Mouse (Mus musculus): ENCODE data around the gene Grid1.

Grid1 gene

GRCm38 (mm10) chr14:34837145-34837544 lies 17.2 kb downstream of the Grid1 start:
- DNase-seq (ENCODE audit: extremely low spot score, low spot score): no peak

DNA sequence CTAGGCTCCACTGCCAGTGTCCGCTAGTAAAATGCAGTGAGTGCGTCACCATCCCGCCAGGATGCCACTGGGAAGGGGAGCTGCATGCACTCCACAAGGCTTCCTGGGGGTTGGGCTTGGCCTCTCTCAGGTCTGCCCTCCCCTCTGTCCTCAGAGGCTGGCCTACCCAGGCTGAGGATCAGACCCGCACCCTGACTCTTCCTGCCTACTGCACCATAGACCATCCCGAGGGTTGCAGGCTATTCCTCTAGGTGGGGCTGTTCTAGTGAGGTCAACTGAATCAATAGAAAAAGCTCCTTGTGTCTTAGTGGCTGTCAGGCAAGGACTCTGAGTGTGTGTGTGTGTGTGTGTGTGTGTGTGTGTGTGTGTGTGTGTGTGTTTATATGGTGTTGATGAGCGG lies 19.1 kb downstream of the Grid1 start:
- DNase-seq (ENCODE audit: extremely low spot score, low spot score): no peak

- no peak for DNase-seq (ENCODE audit: extremely low spot score, low spot score)
Measured at GRCm38 (mm10) chr14:34839898-34840297, 20.0 kb downstream of the Grid1 start.

GRCm38 (mm10) chr14:34843579-34843978 lies 23.7 kb downstream of the Grid1 start:
- no peak for DNase-seq (ENCODE audit: extremely low spot score, low spot score)

- DNase-seq (ENCODE audit: extremely low spot score, low spot score): no peak
Measured at GRCm38 (mm10) chr14:34844166-34844565, 24.3 kb downstream of the Grid1 start.

DNA sequence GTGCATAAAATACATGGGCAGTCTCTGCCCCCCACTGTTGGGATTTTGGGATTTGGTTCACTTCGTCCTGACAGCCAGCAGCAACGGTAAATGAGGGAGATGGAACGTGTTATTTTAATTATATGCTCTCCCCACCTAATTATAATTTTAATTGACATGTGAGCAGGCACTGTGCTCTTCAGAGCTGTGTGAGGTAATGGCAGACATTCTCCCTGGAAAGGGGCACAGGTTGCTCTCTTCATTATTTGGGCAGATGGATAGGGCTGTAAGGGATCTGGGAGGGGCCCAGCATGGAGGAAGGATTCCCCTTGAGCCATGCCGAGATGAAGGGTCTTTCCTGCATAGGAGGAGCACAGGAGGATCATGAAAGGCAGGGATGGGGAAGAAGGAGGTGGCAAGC lies 26.9 kb downstream of the Grid1 start:
- no peak for DNase-seq (ENCODE audit: extremely low spot score, low spot score)

GRCm38 (mm10) chr14:34847625-34848024 lies 27.7 kb downstream of the Grid1 start:
- DNase-seq (ENCODE audit: extremely low spot score, low spot score): no peak

GRCm38 (mm10) chr14:34860891-34861780 lies 41.2 kb downstream of the Grid1 start:
- no peak for DNase-seq (ENCODE audit: extremely low spot score, low spot score)

DNA sequence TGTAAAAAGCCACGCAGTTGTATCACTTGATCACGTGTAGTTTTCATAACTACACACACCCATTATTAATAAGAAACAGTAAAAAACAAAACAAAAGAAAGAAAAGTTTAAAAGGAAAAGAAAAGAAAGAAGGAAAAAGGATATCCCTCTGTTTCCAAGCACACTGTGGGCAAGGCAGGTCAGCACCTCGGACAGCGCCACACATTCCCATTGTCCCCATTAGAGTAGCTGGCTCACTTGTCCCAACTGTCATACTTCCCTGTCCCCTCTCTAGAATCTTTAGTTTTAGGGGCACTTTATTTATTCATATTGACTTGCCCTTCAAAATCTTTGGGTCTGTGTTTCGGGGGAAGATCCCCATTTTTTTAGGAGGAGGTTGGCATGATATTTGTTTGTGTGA lies 47.4 kb downstream of the Grid1 start:
- DNase-seq (ENCODE audit: extremely low spot score, low spot score): peak; percentile 59

DNA sequence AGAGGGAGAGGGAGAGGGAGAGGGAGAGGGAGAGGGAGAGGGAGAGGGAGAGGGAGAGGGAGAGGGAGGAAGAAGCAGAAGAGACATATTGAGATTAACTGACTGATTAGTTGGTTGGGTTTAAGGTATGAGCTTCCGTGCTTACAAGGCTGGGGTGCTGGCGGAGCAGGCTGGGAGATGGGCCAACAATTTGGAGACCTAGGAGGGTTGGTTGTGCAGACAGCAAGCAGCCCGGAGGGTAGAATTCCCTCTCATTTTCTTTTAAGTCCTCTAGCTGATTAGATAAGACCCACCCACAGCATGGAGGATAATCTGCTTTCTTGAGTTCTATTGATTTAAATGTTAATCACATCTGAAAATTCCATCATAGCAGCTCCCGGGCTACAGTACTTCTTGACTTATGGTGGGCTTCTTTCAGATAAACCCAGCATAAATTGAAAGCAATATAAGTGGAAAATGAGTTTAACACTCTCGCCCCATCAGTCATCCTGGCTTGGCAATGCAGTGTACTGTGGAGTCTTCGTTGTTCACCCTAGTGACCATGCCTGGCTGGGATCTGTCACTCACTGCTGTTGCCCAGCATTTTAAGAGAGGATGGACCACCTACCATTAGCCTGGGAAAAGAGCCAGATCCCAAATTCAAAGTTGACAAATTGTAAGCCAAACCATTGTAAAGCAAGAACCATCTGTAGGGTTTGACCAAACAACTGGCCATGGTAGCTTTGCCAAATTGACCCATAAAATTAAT lies 48.8 kb downstream of the Grid1 start:
- no peak for DNase-seq (ENCODE audit: extremely low spot score, low spot score)

DNA sequence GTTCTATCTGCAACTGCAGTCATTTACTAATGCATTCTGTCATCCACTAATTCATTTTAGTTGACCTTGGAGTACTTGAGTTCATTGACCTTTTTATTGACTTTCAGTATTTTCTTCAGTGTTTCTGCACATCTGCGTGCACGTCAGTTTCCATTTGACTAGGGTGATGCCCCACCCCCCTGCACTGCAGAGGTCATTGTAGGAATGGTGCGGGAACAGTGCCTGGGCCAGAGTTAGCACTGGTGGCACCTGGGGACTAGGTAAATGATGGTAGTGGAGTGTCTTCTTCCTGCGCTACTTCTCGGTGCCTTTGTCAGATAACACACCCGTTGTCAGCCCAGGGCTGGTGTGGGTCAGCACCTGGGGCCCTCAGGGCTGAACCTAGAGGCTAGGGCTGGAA lies 60.1 kb downstream of the Grid1 start:
- no peak for DNase-seq (ENCODE audit: extremely low spot score, low spot score)

GRCm38 (mm10) chr14:34880431-34881421 lies 60.8 kb downstream of the Grid1 start:
- no peak for DNase-seq (ENCODE audit: extremely low spot score, low spot score)

DNA sequence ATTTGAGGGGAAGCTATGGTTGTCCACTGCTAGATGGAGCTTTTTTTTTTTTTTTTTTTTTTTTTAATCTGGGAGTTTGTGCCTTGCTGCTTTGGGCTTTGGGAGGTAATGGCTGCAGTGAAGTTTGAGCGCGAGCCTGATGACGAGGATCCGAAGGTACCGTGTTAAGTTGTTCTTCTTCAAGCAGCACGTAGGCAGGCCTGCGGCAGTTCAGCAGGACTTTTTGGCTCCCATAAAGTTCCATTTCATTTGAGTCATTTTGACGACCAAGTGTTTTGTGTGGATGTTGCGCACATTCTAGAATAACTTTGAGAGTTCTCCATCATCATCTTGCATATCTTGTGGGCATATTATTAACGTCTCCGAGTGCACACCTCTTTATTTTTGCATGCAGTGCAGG lies 64.3 kb downstream of the Grid1 start:
- DNase-seq (ENCODE audit: extremely low spot score, low spot score): no peak

DNA sequence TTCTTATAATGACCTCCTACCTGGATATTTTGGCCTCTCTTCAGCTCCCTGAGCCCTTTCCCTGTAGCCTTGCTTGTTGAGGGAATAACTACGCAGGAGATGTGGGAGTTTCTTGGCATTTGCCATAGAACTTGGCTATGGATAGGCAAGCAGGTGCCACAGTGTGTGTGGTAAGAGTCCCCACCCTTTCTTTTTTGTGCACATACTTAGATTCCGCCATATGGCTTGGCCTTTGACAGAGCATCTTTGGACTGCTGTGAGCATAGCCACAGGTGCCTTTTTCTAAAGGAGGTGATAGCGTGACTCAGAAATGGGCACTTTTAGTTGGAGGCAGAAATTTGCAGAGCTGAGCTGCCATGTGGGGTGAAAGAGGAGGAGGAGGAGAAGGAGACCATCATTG lies 64.7 kb downstream of the Grid1 start:
- DNase-seq (ENCODE audit: extremely low spot score, low spot score): no peak

GRCm38 (mm10) chr14:34891769-34892532 lies 72.0 kb downstream of the Grid1 start:
- no peak for DNase-seq (ENCODE audit: extremely low spot score, low spot score)

DNA sequence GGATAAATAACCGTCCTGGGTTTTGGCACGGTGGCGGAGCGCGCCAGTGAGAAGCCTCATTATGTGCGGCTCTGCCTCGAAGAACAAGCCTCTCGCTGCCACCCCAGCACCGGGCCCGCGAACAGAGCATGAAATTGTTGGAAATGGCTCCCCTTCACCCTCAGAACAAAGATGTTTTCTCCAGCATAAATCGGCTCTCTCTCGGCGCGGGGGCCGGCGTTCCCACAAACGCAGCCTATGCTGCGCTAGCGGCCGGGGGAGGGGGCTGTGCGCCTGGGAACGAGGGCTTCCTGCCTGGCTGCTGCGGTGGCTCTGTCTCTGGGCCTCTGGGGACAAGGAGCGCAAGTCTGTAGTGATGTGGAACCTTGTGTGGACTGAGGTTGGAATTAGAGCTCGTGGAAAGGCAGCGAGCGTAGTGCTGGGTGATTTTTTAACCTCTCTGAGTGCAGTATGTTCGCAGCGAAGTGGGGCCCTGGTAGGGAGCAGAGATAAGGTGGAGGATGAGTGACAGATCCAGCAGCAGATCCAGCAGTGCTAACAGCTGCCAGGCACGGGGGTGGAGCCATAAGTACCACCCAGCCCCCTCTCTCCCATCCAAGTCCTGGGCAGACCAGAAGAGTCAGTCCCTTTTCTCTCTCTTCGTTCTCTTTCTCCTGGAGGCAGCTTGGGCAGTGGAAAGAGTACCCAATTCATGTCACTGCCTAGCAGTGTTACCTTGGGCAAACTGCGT lies 76.5 kb downstream of the Grid1 start:
- peak; percentile 59 for DNase-seq (ENCODE audit: extremely low spot score, low spot score)

GRCm38 (mm10) chr14:34903854-34904253 lies 83.9 kb downstream of the Grid1 start:
- no peak for DNase-seq (ENCODE audit: extremely low spot score, low spot score)

GRCm38 (mm10) chr14:34905697-34906096 lies 85.8 kb downstream of the Grid1 start:
- no peak for DNase-seq (ENCODE audit: extremely low spot score, low spot score)

- no peak for DNase-seq (ENCODE audit: extremely low spot score, low spot score)
Measured at GRCm38 (mm10) chr14:34908366-34908765, 88.5 kb downstream of the Grid1 start.

DNA sequence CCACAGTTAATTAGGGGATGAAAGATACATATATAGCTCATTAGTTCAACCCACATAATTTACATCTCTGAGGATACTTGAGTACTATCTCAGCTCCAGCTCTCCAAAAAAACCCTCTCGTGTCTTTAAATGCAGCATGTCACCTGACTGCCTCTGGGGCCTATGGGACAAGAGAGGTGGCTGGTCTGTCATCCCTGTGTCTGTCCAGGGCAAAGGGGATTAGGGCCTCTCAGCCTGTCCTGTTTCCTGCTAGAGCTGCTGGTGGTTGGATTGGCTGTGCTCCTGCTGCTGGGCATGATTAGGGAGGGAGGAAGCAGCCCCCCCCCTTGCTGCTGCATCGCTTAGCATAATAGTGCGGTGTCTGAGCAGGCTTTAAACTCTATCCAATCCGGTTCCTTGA lies 88.9 kb downstream of the Grid1 start:
- no peak for DNase-seq (ENCODE audit: extremely low spot score, low spot score)
